Mouse (Mus musculus): ENCODE measurements around the gene Olfr132.
"Not testable (repeated sequence)": the region's sequence is repeated elsewhere in the genome, so short reads cannot be mapped to it uniquely, and the experiment has no call there.

DNA sequence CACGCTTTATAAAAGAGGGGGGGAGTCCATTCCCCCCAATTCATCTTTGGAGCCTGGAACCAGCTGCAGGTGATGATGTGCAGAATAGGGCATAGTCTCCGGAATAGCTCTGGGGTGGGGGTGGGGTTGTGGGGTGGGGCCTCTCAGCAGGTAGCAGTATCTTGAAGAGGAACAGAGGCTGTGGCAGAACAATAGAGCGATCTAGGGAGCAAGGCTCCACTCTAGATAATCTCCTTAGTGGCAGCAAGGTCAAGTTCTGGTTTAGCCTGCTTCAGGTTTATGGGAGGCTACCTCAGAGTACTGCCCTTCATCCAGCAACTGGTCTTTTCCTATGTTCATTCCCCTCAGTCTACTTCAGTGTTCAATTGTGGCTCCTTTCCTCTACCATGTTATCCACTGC is 9.0 kb downstream of the Olfr132 start:
- TF ChIP-seq EP300 (IDR thresholded peaks at IDR 0.05; ENCODE audit: insufficient read depth, low read depth, low read length); CTCF (IDR thresholded peaks at IDR 0.05; ENCODE audit: low read depth, low read length); POLR2A (IDR thresholded peaks at IDR 0.05; ENCODE audit: insufficient read depth, low read length): not testable (repeated sequence)
